Mouse (Mus musculus) cortical plate, adult 2 months (tissue): ENCODE data around the gene 4931428L18Rik.

Source experiments
- CTCF ChIP-seq: fragments of 200-500 bp; IDR thresholded peaks from 2 replicates; pipeline ENCODE4 v1.5.1; 2011; ENCODE audit warnings: mild to moderate bottlenecking, control low read depth, low read length; ENCODE audit not compliant: insufficient read depth; ENCODE audit errors: extremely low read depth
- POLR2A ChIP-seq: fragments of 200-500 bp; IDR thresholded peaks from 2 replicates; pipeline ENCODE4 v1.6.1; 2011; ENCODE audit warnings: mild to moderate bottlenecking, low read length, control low read depth; ENCODE audit not compliant: insufficient read depth; ENCODE audit errors: extremely low read depth

- TF ChIP-seq CTCF (no peak), POLR2A (no peak)
Measured at GRCm38 (mm10) chr1:31097208-31097607, 125.3 kb downstream of the 4931428L18Rik start.
